Mouse (Mus musculus) intestine, postnatal 0 days (tissue): Measurements from ENCODE around the gene Htr1f. TPM values are rescaled to one million over a fixed set of nuclear protein-coding genes. Genes with fewer than 3 reads are reported as not detected.
A peak's percentile ranks its signal among the peaks of the same experiment; 100 is the strongest.

ENCODE experiments used
- ATAC-seq: fragments of 200-750 bp; cut with Nextera tagmentation; 2 replicates; pipeline ENCODE4 v1.8.0; 2017; ENCODE audit warnings: mild to moderate bottlenecking, moderate TSS enrichment, moderate library complexity
- H3K27ac ChIP-seq: fragments of 300-500 bp; sonication (generic); 2 replicates; pipeline ENCODE4 v1.5.1; 2014; ENCODE audit warnings: mild to moderate bottlenecking, low read depth, low read length, moderate library complexity
- H3K27me3 ChIP-seq: fragments of 300-500 bp; sonication (generic); replicated peaks from 2 replicates; pipeline ENCODE4 v1.6.1; 2014; ENCODE audit warnings: low read length, mixed read lengths; ENCODE audit not compliant: control insufficient read depth, insufficient read depth
- H3K36me3 ChIP-seq: fragments of 300-500 bp; sonication (generic); 2 replicates; pipeline ENCODE4 v1.6.1; 2014; ENCODE audit warnings: mild to moderate bottlenecking, moderate library complexity; ENCODE audit not compliant: control insufficient read depth, insufficient read depth
- H3K4me1 ChIP-seq: fragments of 300-500 bp; sonication (generic); replicated peaks from 2 replicates; pipeline ENCODE4 v1.6.1; 2014; ENCODE audit warnings: antibody characterized with exemption, low read length, mixed read lengths; ENCODE audit not compliant: control insufficient read depth, insufficient read depth
- H3K4me2 ChIP-seq: fragments of 300-500 bp; sonication (generic); replicated peaks from 2 replicates; pipeline ENCODE4 v1.6.1; 2014; ENCODE audit warnings: low read depth, mild to moderate bottlenecking, moderate library complexity
- H3K4me3 ChIP-seq: fragments of 300-500 bp; sonication (generic); 2 replicates; pipeline ENCODE4 v1.5.1; 2014; ENCODE audit warnings: low read depth, low read length
- H3K9ac ChIP-seq: fragments of 300-500 bp; sonication (generic); 2 replicates; pipeline ENCODE4 v1.6.1; 2014; ENCODE audit warnings: mild to moderate bottlenecking, low read depth, low read length
- H3K9me3 ChIP-seq: fragments of 300-500 bp; sonication (generic); 2 replicates; pipeline ENCODE4 v1.6.1; 2016; ENCODE audit warnings: mixed run types; ENCODE audit not compliant: control insufficient read depth
- CTCF ChIP-seq: sonication (generic); IDR thresholded peaks from 2 replicates; pipeline ENCODE4 v1.5.1; 2016; ENCODE audit warnings: low read depth, mild to moderate bottlenecking, control low read depth, antibody characterized with exemption, moderate library complexity
- WGBS: fragments of 180-500 bp; shearing (Covaris S2); extraction: QIAGEN DNeasy Blood & Tissue Kit; methylation state at CpG from one replicate; pipeline ENCODE4 v1.1.7; 2014; 5-methylcytosine and 5-hydroxymethylcytosine counted together
- polyA plus RNA-seq: library from polyadenylated mRNA; unstranded; fragments of >200 nt; fragmentation: Nextera tagmentation; extraction: Ambion mirVana; gene quantifications from 2 replicates; pipeline ENCODE4 v1.2.1, GENCODE M21; 2015

The Htr1f gene
- polyA plus RNA-seq, 1 experiment from 2014 or later: not detected

- Histone ChIP-seq H3K4me3 (no peak overlapping the region), H3K4me1 (no peaks in the 10 kb centered on the region), H3K9ac (no peak overlapping the region), H3K9me3 (no peaks in the 10 kb centered on the region), H3K27ac (no peak overlapping the region), H3K27me3 (no peaks in the 10 kb centered on the region), H3K36me3 (no peaks in the 10 kb centered on the region), H3K4me2 (no peak overlapping the region)
- ATAC-seq: no peak
- no peak for TF ChIP-seq CTCF
- 80% methylated on average over 1 of the region's 1 CpGs for WGBS
These were observed 170.9 kb downstream of the Htr1f start for GRCm38 (mm10) chr16:64934793-64935192.

- H3K9me3 ChIP-seq: no peaks in the 10 kb centered on the region
- no peak overlapping the region for H3K9ac ChIP-seq
- TF ChIP-seq CTCF: no peak
- H3K4me1 ChIP-seq: no peaks in the 10 kb centered on the region
- no peaks in the 10 kb centered on the region for H3K27me3 ChIP-seq
- no peak overlapping the region for H3K4me3 ChIP-seq
- H3K27ac ChIP-seq: no peak overlapping the region
- WGBS: 71% methylated on average over 1 of the region's 1 CpGs
- no peaks in the 10 kb centered on the region for H3K36me3 ChIP-seq
- H3K4me2 ChIP-seq: no peak overlapping the region
- no peak for ATAC-seq
These were observed 171.6 kb downstream of the Htr1f start for GRCm38 (mm10) chr16:64934011-64934410.

GRCm38 (mm10) chr16:64923500-64923899 lies 182.2 kb downstream of the Htr1f start:
- H3K9me3 ChIP-seq: no peaks in the 10 kb centered on the region
- H3K27me3 ChIP-seq: no peaks in the 10 kb centered on the region
- ATAC-seq: no peak
- no peak overlapping the region for H3K27ac ChIP-seq
- H3K4me2 ChIP-seq: no peak overlapping the region
- no peaks in the 10 kb centered on the region for H3K4me1 ChIP-seq
- H3K4me3 ChIP-seq: no peak overlapping the region
- no peak for TF ChIP-seq CTCF
- WGBS: 29% methylated on average over 9 of the region's 9 CpGs
- no peaks in the 10 kb centered on the region for H3K36me3 ChIP-seq
- no peak overlapping the region for H3K9ac ChIP-seq

GRCm38 (mm10) chr16:64908747-64909146 lies 196.9 kb downstream of the Htr1f start:
- Histone ChIP-seq H3K36me3 (no peaks in the 10 kb centered on the region), H3K4me3 (no peak overlapping the region), H3K4me2 (no peak overlapping the region), H3K9me3 (no peaks in the 10 kb centered on the region), H3K27me3 (no peaks in the 10 kb centered on the region), H3K4me1 (no peaks in the 10 kb centered on the region), H3K9ac (no peak overlapping the region), H3K27ac (no peak overlapping the region)
- WGBS: 87% methylated on average over 10 of the region's 10 CpGs
- no peak for TF ChIP-seq CTCF
- ATAC-seq: no peak

GRCm38 (mm10) chr16:64907112-64907511 lies 198.5 kb downstream of the Htr1f start:
- no peak overlapping the region for H3K27ac ChIP-seq
- no peak overlapping the region for H3K4me2 ChIP-seq
- TF ChIP-seq CTCF: peak; percentile 62
- H3K27me3 ChIP-seq: no peaks in the 10 kb centered on the region
- H3K9ac ChIP-seq: no peak overlapping the region
- no peaks in the 10 kb centered on the region for H3K36me3 ChIP-seq
- no peak for ATAC-seq
- no peaks in the 10 kb centered on the region for H3K4me1 ChIP-seq
- no peaks in the 10 kb centered on the region for H3K9me3 ChIP-seq
- 11% methylated on average over 3 of the region's 3 CpGs for WGBS
- no peak overlapping the region for H3K4me3 ChIP-seq

- no peaks in the 10 kb centered on the region for H3K9me3 ChIP-seq
- H3K4me1 ChIP-seq: no peaks in the 10 kb centered on the region
- H3K27ac ChIP-seq: no peak overlapping the region
- H3K4me3 ChIP-seq: no peak overlapping the region
- no peaks in the 10 kb centered on the region for H3K36me3 ChIP-seq
- no peaks in the 10 kb centered on the region for H3K27me3 ChIP-seq
- H3K9ac ChIP-seq: no peak overlapping the region
- 15% methylated on average over 2 of the region's 2 CpGs for WGBS
- TF ChIP-seq CTCF: peak; percentile 31
- no peak overlapping the region for H3K4me2 ChIP-seq
- no peak for ATAC-seq
These were observed 202.3 kb downstream of the Htr1f start for GRCm38 (mm10) chr16:64903328-64903727.

- H3K9ac ChIP-seq: no peak overlapping the region
- 69% methylated on average over 2 of the region's 2 CpGs for WGBS
- no peak overlapping the region for H3K4me2 ChIP-seq
- no peak overlapping the region for H3K4me3 ChIP-seq
- no peaks in the 10 kb centered on the region for H3K4me1 ChIP-seq
- H3K36me3 ChIP-seq: no peaks in the 10 kb centered on the region
- peak; percentile 57 for TF ChIP-seq CTCF
- no peaks in the 10 kb centered on the region for H3K27me3 ChIP-seq
- no peaks in the 10 kb centered on the region for H3K9me3 ChIP-seq
- no peak overlapping the region for H3K27ac ChIP-seq
- no peak for ATAC-seq
These were observed 206.6 kb downstream of the Htr1f start for GRCm38 (mm10) chr16:64899084-64899483.
